Comparison of ENCODE assay signal across 22 mouse cellular contexts in genomic region chr14:78286011-78286548, GRCm38 (mm10). TPM values are rescaled to one million over a fixed set of nuclear protein-coding genes. Genes with fewer than 3 reads are reported as not detected.
DNase-seq lines count a peak whose midpoint lies in the region; ATAC-seq lines count a peak whose summit lies in the region.
"Had no signal": no experiment of that assay in that cellular context is flagged by ENCODE, and none has a peak within 500 bp of the region (broad histone marks: within the 10 kb centered on the region; RNA-seq: fewer than 3 reads in every experiment).

No protein-coding gene starts in this region.

- 29% methylated on average over 5 of the region's 5 CpGs for WGBS in neural tube, embryonic 11.5 days
- WGBS in neural tube, embryonic 15.5 days, result 9% methylated on average over 5 of the region's 5 CpGs
- WGBS in forebrain, embryonic 15.5 days, result 5% methylated on average over 5 of the region's 5 CpGs

- ATAC-seq in neural tube, embryonic 11.5 days (ENCODE audit: insufficient read depth, low FRiP score, low TSS enrichment), result peak; percentile 31; the same call in 1 of the 2 replicates
- no peak for ATAC-seq in neural tube, embryonic 15.5 days (ENCODE audit: low FRiP score)
- no peak for ATAC-seq in forebrain, embryonic 15.5 days (replicated peaks)
- ATAC-seq: hindbrain, postnatal 0 days; intestine, postnatal 0 days had no signal

- H3K27ac ChIP-seq in neural tube, embryonic 11.5 days (ENCODE audit: low read depth, low read length), result peak overlapping the region; percentile 63
- H3K27ac ChIP-seq in neural tube, embryonic 15.5 days (replicated peaks), result no peak overlapping the region
- peak overlapping the region; percentile 56 for H3K27ac ChIP-seq in forebrain, embryonic 15.5 days (replicated peaks)
- H3K27ac ChIP-seq: embryonic facial prominence, embryonic 15.5 days; hindbrain, postnatal 0 days; limb, embryonic 13.5 days; liver, embryonic 13.5 days had no signal

- no peak overlapping the region for H3K4me3 ChIP-seq in neural tube, embryonic 11.5 days (ENCODE audit: low read depth, low read length)
- H3K4me3 ChIP-seq in neural tube, embryonic 15.5 days (replicated peaks), result no peak overlapping the region
- no peak overlapping the region for H3K4me3 ChIP-seq in forebrain, embryonic 15.5 days
- H3K4me3 ChIP-seq: embryonic facial prominence, embryonic 15.5 days; limb, embryonic 13.5 days; liver, embryonic 13.5 days had no signal

- no peak overlapping the region for H3K4me2 ChIP-seq in neural tube, embryonic 11.5 days (ENCODE audit: low read depth)
- H3K4me2 ChIP-seq in neural tube, embryonic 15.5 days, result no peak overlapping the region
- no peak overlapping the region for H3K4me2 ChIP-seq in forebrain, embryonic 15.5 days (replicated peaks)
- H3K4me2 ChIP-seq: embryonic facial prominence, embryonic 15.5 days; heart, embryonic 11.5 days; limb, embryonic 13.5 days; liver, embryonic 13.5 days; lung, embryonic 14.5 days had no signal

- H3K27me3 ChIP-seq in neural tube, embryonic 11.5 days (ENCODE audit: control insufficient read depth, insufficient read depth, low read length), result no peaks in the 10 kb centered on the region
- H3K27me3 ChIP-seq in neural tube, embryonic 15.5 days (replicated peaks), result 0 out of 2 replicates have a peak, but pooled peaks cover 4% of the 10 kb centered on the region
- 0 out of 2 replicates have a peak, but pooled peaks cover under 1% of the 10 kb centered on the region for H3K27me3 ChIP-seq in forebrain, embryonic 15.5 days
- H3K27me3 ChIP-seq: CH12.LX; liver, embryonic 13.5 days had no signal

- H3K9me3 ChIP-seq in neural tube, embryonic 11.5 days (ENCODE audit: control insufficient read depth, low read length), result no peaks in the 10 kb centered on the region
- H3K9me3 ChIP-seq in neural tube, embryonic 15.5 days (replicated peaks), result no peaks in the 10 kb centered on the region
- H3K9me3 ChIP-seq in forebrain, embryonic 15.5 days, result no peaks in the 10 kb centered on the region
- H3K9me3 ChIP-seq: embryonic facial prominence, embryonic 15.5 days; limb, embryonic 13.5 days; liver, embryonic 13.5 days had no signal

- peaks cover 9% of the 10 kb centered on the region; the same call in 1 of the 2 replicates for H3K4me1 ChIP-seq in neural tube, embryonic 11.5 days (ENCODE audit: control insufficient read depth, insufficient read depth, low read length)
- peaks cover 24% of the 10 kb centered on the region for H3K4me1 ChIP-seq in neural tube, embryonic 15.5 days
- H3K4me1 ChIP-seq in forebrain, embryonic 15.5 days, result peaks cover 48% of the 10 kb centered on the region
- H3K4me1 ChIP-seq: embryonic facial prominence, embryonic 15.5 days; limb, embryonic 13.5 days; liver, embryonic 13.5 days had no signal

- peak; percentile 74 for DNase-seq in heart, adult 11 months
- no peak for DNase-seq in heart, adult 9 months (ENCODE audit: low spot score in 2 of 2)
- DNase-seq in neural tube, embryonic 11.5 days (ENCODE audit: low spot score), result peak; percentile 30
- no peak for DNase-seq in kidney, postnatal 25 days
- no peak for DNase-seq in layer of hippocampus, adult 8-10 months (ENCODE audit: low spot score in 2 of 2)
- DNase-seq: cerebellum, adult 8-10 months; gastrocnemius, postnatal 36 days; heart, postnatal 10 days; layer of hippocampus, postnatal 36 days; liver, embryonic 13.5 days; lung, embryonic 14.5 days; lung, postnatal 36 days; spleen, adult 18-20 months had no signal

- H3K9ac ChIP-seq in neural tube, embryonic 11.5 days (ENCODE audit: low read length), result no peak overlapping the region
- no peak overlapping the region for H3K9ac ChIP-seq in neural tube, embryonic 15.5 days (replicated peaks)
- H3K9ac ChIP-seq in forebrain, embryonic 15.5 days (replicated peaks), result peak overlapping the region; percentile 13; the same call in 1 of the 2 replicates
- H3K9ac ChIP-seq: embryonic facial prominence, embryonic 15.5 days; limb, embryonic 13.5 days; liver, embryonic 13.5 days; lung, embryonic 14.5 days had no signal

- no peaks in the 10 kb centered on the region for H3K36me3 ChIP-seq in neural tube, embryonic 11.5 days (ENCODE audit: control insufficient read depth, insufficient read depth, low read length)
- no peaks in the 10 kb centered on the region for H3K36me3 ChIP-seq in neural tube, embryonic 15.5 days
- no peaks in the 10 kb centered on the region for H3K36me3 ChIP-seq in forebrain, embryonic 15.5 days
- H3K36me3 ChIP-seq: embryonic facial prominence, embryonic 15.5 days; limb, embryonic 13.5 days; liver, embryonic 13.5 days had no signal

RNA-seq across cellular contexts. Expression of gene Tnfsf11, which starts 21.8 kb away (rescaled TPM):
- 0.27 TPM in 1 of 2 replicates, not detected in the other for polyA plus RNA-seq in neural tube, embryonic 11.5 days (2014; fragmentation: Nextera tagmentation; extraction: Ambion mirVana)
- 0.09 and 1.0 TPM in 2 replicates for polyA plus RNA-seq in neural tube, embryonic 15.5 days (2015; fragmentation: Nextera tagmentation; extraction: Ambion mirVana)
- polyA plus RNA-seq in forebrain, embryonic 15.5 days (2015; fragmentation: Nextera tagmentation; extraction: Ambion mirVana), result 0.10 TPM in 1 of 2 replicates, not detected in the other
- under 1 TPM in 1 of 4 experiments, not detected in 3; 0.66 TPM for total RNA-seq in layer of hippocampus, adult 8-10 months (2022)
- total RNA-seq: gastrocnemius, postnatal 36 days; heart, postnatal 10 days; hindbrain, postnatal 0 days; layer of hippocampus, adult 18-20 months; layer of hippocampus, postnatal 36 days had no signal
- polyA plus RNA-seq: hindbrain, postnatal 0 days had no signal

Comparison
In these comparisons a context has a peak if more than half of its experiments do, and no peak if none do; other contexts are left out.
1. DNase-seq: peak in heart, adult 11 months (single experiment) and neural tube, embryonic 11.5 days (single experiment); none in heart, adult 9 months (0 of 2), kidney, postnatal 25 days (0 of 2) and layer of hippocampus, adult 8-10 months (0 of 2).